In the genomic region with DNA sequence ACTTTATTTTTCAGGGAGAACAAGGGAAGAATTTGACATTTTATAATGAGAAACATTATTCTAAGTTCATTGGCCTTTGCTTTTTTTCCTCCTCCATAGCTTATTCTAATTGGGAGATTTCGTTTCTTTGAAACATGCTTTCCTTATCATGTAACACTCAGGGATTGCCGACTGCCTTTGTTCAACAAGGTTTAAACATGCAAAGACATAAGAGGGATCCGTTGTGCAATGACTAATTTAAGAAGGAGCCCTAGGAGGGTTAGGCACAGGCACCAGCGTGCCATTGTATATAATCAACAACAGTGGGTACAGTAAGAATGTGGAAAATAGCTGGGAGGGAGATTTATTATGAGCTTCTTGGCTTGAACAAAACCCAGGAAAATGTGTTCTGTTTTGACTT, we compare ENCODE assay signal across 23 mouse cellular contexts.
DNase-seq lines count a peak whose midpoint lies in the region; ATAC-seq and TF ChIP-seq lines count a peak whose summit lies in the region.
"Had no signal": no experiment of that assay in that cellular context is flagged by ENCODE, and none has a peak within 500 bp of the region (broad histone marks: within the 10 kb centered on the region; RNA-seq: fewer than 3 reads in every experiment).

No protein-coding gene starts in this region.

- no peak overlapping the region for H3K4me2 ChIP-seq in embryonic facial prominence, embryonic 13.5 days
- no peak overlapping the region for H3K4me2 ChIP-seq in lung, embryonic 14.5 days
- H3K4me2 ChIP-seq in lung, postnatal 0 days (replicated peaks; ENCODE audit: low read depth, low read length) = no peak overlapping the region
- H3K4me2 ChIP-seq: embryonic facial prominence, embryonic 12.5 days; forebrain, embryonic 13.5 days; heart, embryonic 11.5 days; hindbrain, embryonic 12.5 days had no signal

- 31% methylated on average over 4 of the region's 4 CpGs for WGBS in embryonic facial prominence, embryonic 13.5 days
- 85% methylated on average over 4 of the region's 4 CpGs for WGBS in embryonic facial prominence, embryonic 10.5 days
- 32% methylated on average over 4 of the region's 4 CpGs for WGBS in lung, embryonic 14.5 days
- WGBS in lung, postnatal 0 days = 44% methylated on average over 4 of the region's 4 CpGs
- 79% methylated on average over 4 of the region's 4 CpGs for WGBS in thymus, adult 2 months

- no peak for TF ChIP-seq CTCF in lung, embryonic 14.5 days (IDR thresholded peaks at IDR 0.05; ENCODE audit: low read depth)
- no peak for TF ChIP-seq CTCF in lung, postnatal 0 days (IDR thresholded peaks at IDR 0.05)
- TF ChIP-seq CTCF in thymus, adult 2 months (IDR thresholded peaks at IDR 0.05; ENCODE audit: borderline replicate concordance, control insufficient read depth, extremely low read depth, insufficient read depth, low read length, poor library complexity) = no peak

- no peaks in the 10 kb centered on the region for H3K4me1 ChIP-seq in embryonic facial prominence, embryonic 13.5 days
- no peaks in the 10 kb centered on the region for H3K4me1 ChIP-seq in embryonic facial prominence, embryonic 10.5 days
- no peaks in the 10 kb centered on the region for H3K4me1 ChIP-seq in lung, embryonic 14.5 days (ENCODE audit: insufficient read depth)
- H3K4me1 ChIP-seq in lung, postnatal 0 days (ENCODE audit: insufficient read depth, low read depth, low read length) = no peaks in the 10 kb centered on the region
- H3K4me1 ChIP-seq in thymus, adult 2 months (replicated peaks; ENCODE audit: control insufficient read depth, insufficient read depth, low read length) = no peaks in the 10 kb centered on the region
- H3K4me1 ChIP-seq: embryonic facial prominence, embryonic 12.5 days; forebrain, embryonic 10.5 days; forebrain, embryonic 13.5 days; hindbrain, embryonic 12.5 days had no signal

- H3K9me3 ChIP-seq in embryonic facial prominence, embryonic 13.5 days = no peaks in the 10 kb centered on the region
- H3K9me3 ChIP-seq in embryonic facial prominence, embryonic 10.5 days = no peaks in the 10 kb centered on the region
- no peaks in the 10 kb centered on the region for H3K9me3 ChIP-seq in lung, embryonic 14.5 days (ENCODE audit: low read depth, low read length)
- H3K9me3 ChIP-seq in lung, postnatal 0 days (ENCODE audit: low read length) = no peaks in the 10 kb centered on the region
- H3K9me3 ChIP-seq: embryonic facial prominence, embryonic 12.5 days; forebrain, embryonic 10.5 days; forebrain, embryonic 13.5 days; hindbrain, embryonic 12.5 days had no signal

- no peak for TF ChIP-seq EP300 in lung, postnatal 0 days (IDR thresholded peaks at IDR 0.05)

- H3K9ac ChIP-seq in embryonic facial prominence, embryonic 13.5 days = no peak overlapping the region
- H3K9ac ChIP-seq in lung, embryonic 14.5 days = no peak overlapping the region
- no peak overlapping the region for H3K9ac ChIP-seq in lung, postnatal 0 days (replicated peaks; ENCODE audit: low read depth)
- H3K9ac ChIP-seq: embryonic facial prominence, embryonic 12.5 days; forebrain, embryonic 13.5 days; hindbrain, embryonic 12.5 days had no signal

- no peak for TF ChIP-seq POLR2A in thymus, adult 2 months (IDR thresholded peaks at IDR 0.05; ENCODE audit: control insufficient read depth, extremely low read depth, insufficient read depth, low read length, poor library complexity)

- no peak for ATAC-seq in embryonic facial prominence, embryonic 13.5 days (ENCODE audit: insufficient number of reproducible peaks, insufficient read depth, low FRiP score, low TSS enrichment, low read depth)
- peak; percentile 80; the same call in 1 of the 2 replicates for ATAC-seq in lung, embryonic 14.5 days (ENCODE audit: insufficient read depth)
- ATAC-seq in lung, postnatal 0 days = no peak
- ATAC-seq: activated CD4-positive, CD25-positive, alpha-beta regulatory T cell, adult 4 months; forebrain, embryonic 13.5 days; forebrain, embryonic 16.5 days; hindbrain, embryonic 16.5 days had no signal

- H3K4me3 ChIP-seq in embryonic facial prominence, embryonic 13.5 days = no peak overlapping the region
- no peak overlapping the region for H3K4me3 ChIP-seq in embryonic facial prominence, embryonic 10.5 days
- H3K4me3 ChIP-seq in lung, embryonic 14.5 days (ENCODE audit: low read depth, low read length) = no peak overlapping the region
- no peak overlapping the region for H3K4me3 ChIP-seq in lung, postnatal 0 days (ENCODE audit: low read depth, low read length)
- H3K4me3 ChIP-seq in thymus, adult 2 months (ENCODE audit: control insufficient read depth, insufficient read depth, low read length) = no peak overlapping the region
- H3K4me3 ChIP-seq: embryonic facial prominence, embryonic 12.5 days; forebrain, embryonic 10.5 days; forebrain, embryonic 13.5 days; hindbrain, embryonic 12.5 days had no signal

- H3K36me3 ChIP-seq in embryonic facial prominence, embryonic 13.5 days = no peaks in the 10 kb centered on the region
- H3K36me3 ChIP-seq in embryonic facial prominence, embryonic 10.5 days (replicated peaks) = no peaks in the 10 kb centered on the region
- no peaks in the 10 kb centered on the region for H3K36me3 ChIP-seq in lung, embryonic 14.5 days (ENCODE audit: insufficient read depth)
- H3K36me3 ChIP-seq in lung, postnatal 0 days (ENCODE audit: insufficient read depth, low read length) = no peaks in the 10 kb centered on the region
- no peaks in the 10 kb centered on the region for H3K36me3 ChIP-seq in thymus, adult 2 months (ENCODE audit: control insufficient read depth, insufficient read depth, low read length)
- H3K36me3 ChIP-seq: embryonic facial prominence, embryonic 12.5 days; forebrain, embryonic 10.5 days; hindbrain, embryonic 12.5 days had no signal

- no peak for DNase-seq in embryonic facial prominence, embryonic 10.5 days (ENCODE audit: low spot score)
- DNase-seq in lung, embryonic 14.5 days = peak; percentile 66
- no peak for DNase-seq in lung, postnatal 10 days
- peak; percentile 8 for DNase-seq in lung, postnatal 0 days (ENCODE audit: low spot score)
- DNase-seq in lung, postnatal 14 days = no peak
- DNase-seq in thymus, adult 2 months = no peak
- DNase-seq: adrenal gland, adult 8-10 months; adrenal gland, postnatal 25 days; cerebellum, adult 18-20 months; cerebellum, adult 9-10 months; cerebellum, postnatal 14 days; gastrocnemius, postnatal 10 days; gastrocnemius, postnatal 36 days; heart, adult 11 months had no signal

- no peaks in the 10 kb centered on the region for H3K27me3 ChIP-seq in embryonic facial prominence, embryonic 13.5 days
- no peaks in the 10 kb centered on the region for H3K27me3 ChIP-seq in embryonic facial prominence, embryonic 10.5 days (replicated peaks; ENCODE audit: low read depth, poor library complexity, severe bottlenecking)
- H3K27me3 ChIP-seq in lung, embryonic 14.5 days (ENCODE audit: insufficient read depth, low read length) = no peaks in the 10 kb centered on the region
- H3K27me3 ChIP-seq in lung, postnatal 0 days (replicated peaks; ENCODE audit: insufficient read depth, low read length) = no peaks in the 10 kb centered on the region
- no peaks in the 10 kb centered on the region for H3K27me3 ChIP-seq in thymus, adult 2 months (ENCODE audit: control insufficient read depth, insufficient read depth, low read length)
- H3K27me3 ChIP-seq: embryonic facial prominence, embryonic 12.5 days; forebrain, embryonic 13.5 days; hindbrain, embryonic 12.5 days had no signal

- peak overlapping the region; percentile 28; the same call in 1 of the 2 replicates for H3K27ac ChIP-seq in embryonic facial prominence, embryonic 13.5 days
- no peak overlapping the region for H3K27ac ChIP-seq in embryonic facial prominence, embryonic 10.5 days (replicated peaks)
- H3K27ac ChIP-seq in lung, embryonic 14.5 days (ENCODE audit: low read depth) = no peak overlapping the region
- H3K27ac ChIP-seq in lung, postnatal 0 days (ENCODE audit: low read length) = no peak overlapping the region
- H3K27ac ChIP-seq in thymus, adult 2 months (ENCODE audit: control insufficient read depth, insufficient read depth, low read length) = no peak overlapping the region
- H3K27ac ChIP-seq: embryonic facial prominence, embryonic 12.5 days; forebrain, embryonic 10.5 days; forebrain, embryonic 13.5 days; hindbrain, embryonic 12.5 days had no signal

Comparison
In these comparisons a context has a peak if more than half of its experiments do, and no peak if none do; other contexts are left out.
1. DNase-seq: peak in lung, embryonic 14.5 days (single experiment) and lung, postnatal 0 days (single experiment); none in embryonic facial prominence, embryonic 10.5 days (single experiment), lung, postnatal 10 days (single experiment), lung, postnatal 14 days (single experiment) and thymus, adult 2 months (single experiment).